Comparison of ENCODE assay signal across 11 mouse cellular contexts in genomic region chr7:28417368-28417767, GRCm38 (mm10). TPM values are rescaled to one million over a fixed set of nuclear protein-coding genes. Genes with fewer than 3 reads are reported as not detected.
DNase-seq lines count a peak whose midpoint lies in the region; ATAC-seq and TF ChIP-seq lines count a peak whose summit lies in the region.
"Had no signal": no experiment of that assay in that cellular context is flagged by ENCODE, and none has a peak within 500 bp of the region (broad histone marks: within the 10 kb centered on the region; RNA-seq: fewer than 3 reads in every experiment).

No protein-coding gene starts in this region.

- H3K4me1 ChIP-seq in kidney, adult 2 months (ENCODE audit: control insufficient read depth, insufficient read depth, low read length), result 0 out of 2 replicates have a peak, but pooled peaks cover 4% of the 10 kb centered on the region
- 0 out of 2 replicates have a peak, but pooled peaks cover 4% of the 10 kb centered on the region for H3K4me1 ChIP-seq in kidney, embryonic 15.5 days
- H3K4me1 ChIP-seq in midbrain, postnatal 0 days (ENCODE audit: insufficient read depth, low read length), result no peaks in the 10 kb centered on the region
- H3K4me1 ChIP-seq in midbrain, embryonic 16.5 days (ENCODE audit: control insufficient read depth, insufficient read depth, low read length), result no peaks in the 10 kb centered on the region
- H3K4me1 ChIP-seq: hindbrain, embryonic 15.5 days had no signal

- no peak overlapping the region for H3K4me2 ChIP-seq in kidney, embryonic 15.5 days
- no peak overlapping the region for H3K4me2 ChIP-seq in midbrain, postnatal 0 days (ENCODE audit: low read depth, low read length, poor library complexity, severe bottlenecking)
- no peak overlapping the region for H3K4me2 ChIP-seq in midbrain, embryonic 16.5 days (ENCODE audit: low read length)
- H3K4me2 ChIP-seq: hindbrain, embryonic 15.5 days had no signal

- no peaks in the 10 kb centered on the region for H3K9me3 ChIP-seq in kidney, embryonic 15.5 days (replicated peaks)
- no peaks in the 10 kb centered on the region for H3K9me3 ChIP-seq in midbrain, postnatal 0 days (ENCODE audit: low read length)
- H3K9me3 ChIP-seq in midbrain, embryonic 16.5 days (replicated peaks; ENCODE audit: control insufficient read depth, low read length, poor library complexity, severe bottlenecking), result no peaks in the 10 kb centered on the region
- H3K9me3 ChIP-seq: hindbrain, embryonic 15.5 days had no signal

- no peaks in the 10 kb centered on the region for H3K27me3 ChIP-seq in kidney, adult 2 months (replicated peaks; ENCODE audit: control insufficient read depth, insufficient read depth, low read length)
- no peaks in the 10 kb centered on the region for H3K27me3 ChIP-seq in kidney, embryonic 15.5 days
- no peaks in the 10 kb centered on the region for H3K27me3 ChIP-seq in midbrain, postnatal 0 days (ENCODE audit: insufficient read depth, low read length)
- H3K27me3 ChIP-seq in midbrain, embryonic 16.5 days (ENCODE audit: control insufficient read depth, insufficient read depth, low read depth, low read length), result no peaks in the 10 kb centered on the region
- H3K27me3 ChIP-seq: hindbrain, embryonic 15.5 days had no signal

- no peak overlapping the region for H3K27ac ChIP-seq in kidney, adult 2 months (ENCODE audit: insufficient read depth, low read depth, low read length)
- H3K27ac ChIP-seq in kidney, embryonic 15.5 days, result no peak overlapping the region
- H3K27ac ChIP-seq in midbrain, postnatal 0 days (ENCODE audit: low read depth, low read length), result no peak overlapping the region
- no peak overlapping the region for H3K27ac ChIP-seq in midbrain, embryonic 16.5 days (ENCODE audit: low read length)
- H3K27ac ChIP-seq: hindbrain, embryonic 15.5 days had no signal

- H3K9ac ChIP-seq in kidney, embryonic 15.5 days, result no peak overlapping the region
- no peak overlapping the region for H3K9ac ChIP-seq in midbrain, postnatal 0 days (replicated peaks; ENCODE audit: low read length, poor library complexity, severe bottlenecking)
- no peak overlapping the region for H3K9ac ChIP-seq in midbrain, embryonic 16.5 days (ENCODE audit: low read depth, low read length)
- H3K9ac ChIP-seq: hindbrain, embryonic 15.5 days had no signal

- no peak for ATAC-seq in kidney, embryonic 15.5 days (replicated peaks; ENCODE audit: low FRiP score)
- ATAC-seq in midbrain, postnatal 0 days (ENCODE audit: low FRiP score), result no peak
- ATAC-seq in midbrain, embryonic 16.5 days, result no peak

- H3K4me3 ChIP-seq in kidney, adult 2 months (ENCODE audit: insufficient read depth, low read depth, low read length), result no peak overlapping the region
- no peak overlapping the region for H3K4me3 ChIP-seq in kidney, embryonic 15.5 days (replicated peaks)
- H3K4me3 ChIP-seq in midbrain, postnatal 0 days (ENCODE audit: low read depth, low read length), result no peak overlapping the region
- H3K4me3 ChIP-seq in midbrain, embryonic 16.5 days (ENCODE audit: low read depth, low read length), result no peak overlapping the region
- H3K4me3 ChIP-seq: hindbrain, embryonic 15.5 days had no signal

- TF ChIP-seq CTCF in kidney, adult 2 months (conservative IDR thresholded peaks at IDR 0.05; ENCODE audit: insufficient read depth, insufficient read length, low read depth, low read length), result 0 out of 2 replicates have a peak, but pooled peaks have one; percentile 12
- peak; percentile 47 for TF ChIP-seq CTCF in midbrain, postnatal 0 days (IDR thresholded peaks at IDR 0.05)

- no peak for TF ChIP-seq POLR2A in kidney, adult 2 months (IDR thresholded peaks at IDR 0.05; ENCODE audit: low read depth, low read length)

- DNase-seq in kidney, adult 2 months, result no peak
- no peak for DNase-seq in midbrain, postnatal 0 days (ENCODE audit: low spot score)
- peak; percentile 22 for DNase-seq in Muller cell, postnatal 12 days (ENCODE audit: inconsistent ontology term)
- DNase-seq in urinary bladder, postnatal 4 days (ENCODE audit: low spot score in 2 of 2), result no peak
- DNase-seq in cerebellum, adult 9-10 months, result no peak
- DNase-seq: cerebellum, adult 9-11 months; left cerebral cortex, postnatal 4 days; right cerebral cortex, postnatal 25 days had no signal

- H3K36me3 ChIP-seq in kidney, adult 2 months (ENCODE audit: control insufficient read depth, insufficient read depth, low read length), result no peaks in the 10 kb centered on the region; the same call in 1 of the 2 replicates
- H3K36me3 ChIP-seq in kidney, embryonic 15.5 days, result peaks cover 98% of the 10 kb centered on the region
- peaks cover 63% of the 10 kb centered on the region for H3K36me3 ChIP-seq in midbrain, postnatal 0 days (ENCODE audit: insufficient read depth, low read length)
- peaks cover 55% of the 10 kb centered on the region for H3K36me3 ChIP-seq in midbrain, embryonic 16.5 days (ENCODE audit: control insufficient read depth, insufficient read depth, low read length)

RNA-seq across cellular contexts. Expression of gene Gmfg, which starts 19.9 kb away (rescaled TPM):
- polyA plus RNA-seq in kidney, adult 2 months (2012; rRNA removed), result 8.4 and 14.5 TPM in 2 replicates
- 16.4 and 17.3 TPM in 2 replicates for polyA plus RNA-seq in kidney, embryonic 15.5 days (2015; fragmentation: Nextera tagmentation; extraction: Ambion mirVana)
- 4.3 TPM in 1 of 2 replicates, not detected in the other for total RNA-seq in midbrain, postnatal 0 days (2014; rRNA removed)
- polyA plus RNA-seq in midbrain, postnatal 0 days (2015; fragmentation: Nextera tagmentation; extraction: Ambion mirVana), result 3.4 and 4.0 TPM in 2 replicates
- 2.8 and 3.5 TPM in 2 replicates for polyA plus RNA-seq in midbrain, embryonic 16.5 days (2015; fragmentation: Nextera tagmentation; extraction: Ambion mirVana)

RNA-seq across cellular contexts. Expression of gene Paf1, which starts 24.6 kb away (rescaled TPM):
- polyA plus RNA-seq in kidney, adult 2 months (2012; rRNA removed), result 72.6 and 78.4 TPM in 2 replicates
- 86.8 and 100 TPM in 2 replicates for polyA plus RNA-seq in kidney, embryonic 15.5 days (2015; fragmentation: Nextera tagmentation; extraction: Ambion mirVana)
- 80.3 and 84.2 TPM in 2 replicates for total RNA-seq in midbrain, postnatal 0 days (2014; rRNA removed)
- polyA plus RNA-seq in midbrain, postnatal 0 days (2015; fragmentation: Nextera tagmentation; extraction: Ambion mirVana), result 89.3 and 90.0 TPM in 2 replicates
- polyA plus RNA-seq in midbrain, embryonic 16.5 days (2015; fragmentation: Nextera tagmentation; extraction: Ambion mirVana), result 96.1 and 109 TPM in 2 replicates

RNA-seq across cellular contexts. Expression of gene Med29, which starts 24.9 kb away (rescaled TPM):
- 71.9 and 72.1 TPM in 2 replicates for polyA plus RNA-seq in kidney, adult 2 months (2012; rRNA removed)
- 52.6 and 57.7 TPM in 2 replicates for polyA plus RNA-seq in kidney, embryonic 15.5 days (2015; fragmentation: Nextera tagmentation; extraction: Ambion mirVana)
- total RNA-seq in midbrain, postnatal 0 days (2014; rRNA removed), result 30.7 and 37.9 TPM in 2 replicates
- polyA plus RNA-seq in midbrain, postnatal 0 days (2015; fragmentation: Nextera tagmentation; extraction: Ambion mirVana), result 41.6 and 43.2 TPM in 2 replicates
- 39.6 and 40.3 TPM in 2 replicates for polyA plus RNA-seq in midbrain, embryonic 16.5 days (2015; fragmentation: Nextera tagmentation; extraction: Ambion mirVana)

RNA-seq across cellular contexts. Expression of gene Lrfn1, which starts 34.4 kb away (rescaled TPM):
- 2.5 and 3.1 TPM in 2 replicates for polyA plus RNA-seq in kidney, adult 2 months (2012; rRNA removed)
- polyA plus RNA-seq in kidney, embryonic 15.5 days (2015; fragmentation: Nextera tagmentation; extraction: Ambion mirVana), result 2.6 and 2.8 TPM in 2 replicates
- total RNA-seq in midbrain, postnatal 0 days (2014; rRNA removed), result 132 and 137 TPM in 2 replicates
- polyA plus RNA-seq in midbrain, postnatal 0 days (2015; fragmentation: Nextera tagmentation; extraction: Ambion mirVana), result 18.4 and 20.6 TPM in 2 replicates
- polyA plus RNA-seq in midbrain, embryonic 16.5 days (2015; fragmentation: Nextera tagmentation; extraction: Ambion mirVana), result 13.9 and 15.0 TPM in 2 replicates

RNA-seq across cellular contexts. Expression of gene Zfp36, which starts 37.3 kb away (rescaled TPM):
- polyA plus RNA-seq in kidney, adult 2 months (2012; rRNA removed), result 24.6 and 25.5 TPM in 2 replicates
- 16.2 TPM in 2 replicates for polyA plus RNA-seq in kidney, embryonic 15.5 days (2015; fragmentation: Nextera tagmentation; extraction: Ambion mirVana)
- 3.0 and 4.1 TPM in 2 replicates for total RNA-seq in midbrain, postnatal 0 days (2014; rRNA removed)
- polyA plus RNA-seq in midbrain, postnatal 0 days (2015; fragmentation: Nextera tagmentation; extraction: Ambion mirVana), result 2.9 and 3.4 TPM in 2 replicates
- 2.9 and 3.3 TPM in 2 replicates for polyA plus RNA-seq in midbrain, embryonic 16.5 days (2015; fragmentation: Nextera tagmentation; extraction: Ambion mirVana)
